Mouse (Mus musculus) lung, adult 2 months (tissue): ENCODE measurements at regions not wholly inside any gene's neighbourhood (a gene's known extent, or its start where the extent isn't known, plus 50 kb on each side); places are given as distances from the start of the nearest gene placed in this dataset.

Source experiments
- CTCF ChIP-seq: fragments of 200-500 bp; IDR thresholded peaks from 2 replicates; pipeline ENCODE4 v1.5.1; 2011; ENCODE audit warnings: mild to moderate bottlenecking, low read length, control low read depth; ENCODE audit not compliant: insufficient read depth
- POLR2A ChIP-seq: fragments of 200-500 bp; IDR thresholded peaks from 2 replicates; pipeline ENCODE4 v1.6.1; 2011; ENCODE audit warnings: low read depth, mild to moderate bottlenecking, control low read depth, low read length, borderline replicate concordance; ENCODE audit errors: extremely low read depth

DNA sequence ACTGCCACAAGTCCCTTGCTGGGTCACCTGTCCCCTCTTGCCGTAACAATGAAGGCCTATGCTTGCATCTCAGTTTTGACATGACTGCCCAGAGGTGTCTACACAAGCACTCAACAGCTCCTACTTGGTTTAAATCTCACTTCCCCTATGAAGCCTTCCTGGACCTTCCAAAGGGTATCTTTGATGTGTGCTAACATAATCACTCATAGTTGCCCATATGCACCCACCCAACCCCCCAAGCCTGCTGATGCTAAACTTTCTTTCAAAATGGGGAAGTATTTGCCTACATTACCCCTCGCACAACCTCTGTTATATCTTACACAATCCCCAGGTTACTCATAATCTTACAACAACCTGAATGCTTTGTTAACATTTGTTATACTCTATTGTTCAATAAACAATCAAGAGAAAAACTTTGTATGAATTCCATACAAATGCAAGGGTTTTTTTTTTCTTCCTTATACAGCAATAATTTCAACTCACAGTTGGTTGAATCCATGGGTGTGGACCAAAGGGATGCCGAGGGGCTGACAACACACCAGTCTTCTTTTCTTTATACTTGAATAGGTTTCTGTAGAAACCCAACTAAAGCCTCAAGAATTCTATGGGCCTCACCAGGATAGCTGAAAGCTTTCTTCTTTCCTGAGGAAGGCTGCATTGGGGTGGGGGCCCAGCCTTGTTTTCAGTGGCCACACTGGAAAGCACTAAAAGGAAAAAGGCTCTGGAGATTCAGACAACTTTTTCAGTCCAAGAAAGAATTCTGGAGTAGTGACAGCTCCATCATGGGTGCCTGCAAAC lies 157.5 kb upstream of the Jun start:
- TF ChIP-seq CTCF (no peak), POLR2A (no peak)
